Mouse (Mus musculus): ENCODE measurements at regions not wholly inside any gene's neighbourhood (a gene's known extent, or its start where the extent isn't known, plus 50 kb on each side); places are given as distances from the start of the nearest gene placed in this dataset.

DNA sequence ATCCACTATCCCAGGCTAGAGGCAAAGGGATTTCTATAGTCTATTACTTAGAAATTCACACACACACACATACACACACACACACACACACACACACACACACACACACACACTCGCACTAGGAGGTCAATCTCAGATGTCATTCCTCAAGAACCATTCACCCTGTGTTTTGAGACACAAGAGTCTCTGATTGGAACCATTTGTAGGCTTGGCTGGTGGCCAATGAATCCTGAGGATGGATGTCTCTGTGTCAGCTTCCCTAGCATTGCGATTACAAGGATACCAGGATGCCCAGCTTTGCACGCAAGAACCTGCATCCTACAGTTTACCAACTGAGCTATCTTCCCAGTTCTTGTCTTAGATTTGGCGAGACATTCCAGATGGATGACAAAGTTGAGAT lies 186.5 kb downstream of the Lmo4 start:
- no peak for TF ChIP-seq CTCF (IDR thresholded peaks at IDR 0.05; ENCODE audit: low read depth)
- no peak for TF ChIP-seq EP300 (IDR thresholded peaks at IDR 0.05; ENCODE audit: low read depth)

Data from heart, postnatal 0 days (tissue).